Mouse (Mus musculus) inflammation-experienced regulatory T-cells (primary cell): ENCODE data around the gene Capsl. TPM values are rescaled to one million over a fixed set of nuclear protein-coding genes. Genes with fewer than 3 reads are reported as not detected.

ENCODE experiments used
- polyA plus RNA-seq, 2 experiments: library from polyadenylated mRNA; unstranded; fragments of 100-300 nt; shearing (Covaris generic); gene quantifications; one replicate each; pipeline ENCODE4 v1.2.1; 2017

The Capsl gene
- polyA plus RNA-seq: 1 to 10 TPM; 3.0 to 4.4 TPM

DNA sequence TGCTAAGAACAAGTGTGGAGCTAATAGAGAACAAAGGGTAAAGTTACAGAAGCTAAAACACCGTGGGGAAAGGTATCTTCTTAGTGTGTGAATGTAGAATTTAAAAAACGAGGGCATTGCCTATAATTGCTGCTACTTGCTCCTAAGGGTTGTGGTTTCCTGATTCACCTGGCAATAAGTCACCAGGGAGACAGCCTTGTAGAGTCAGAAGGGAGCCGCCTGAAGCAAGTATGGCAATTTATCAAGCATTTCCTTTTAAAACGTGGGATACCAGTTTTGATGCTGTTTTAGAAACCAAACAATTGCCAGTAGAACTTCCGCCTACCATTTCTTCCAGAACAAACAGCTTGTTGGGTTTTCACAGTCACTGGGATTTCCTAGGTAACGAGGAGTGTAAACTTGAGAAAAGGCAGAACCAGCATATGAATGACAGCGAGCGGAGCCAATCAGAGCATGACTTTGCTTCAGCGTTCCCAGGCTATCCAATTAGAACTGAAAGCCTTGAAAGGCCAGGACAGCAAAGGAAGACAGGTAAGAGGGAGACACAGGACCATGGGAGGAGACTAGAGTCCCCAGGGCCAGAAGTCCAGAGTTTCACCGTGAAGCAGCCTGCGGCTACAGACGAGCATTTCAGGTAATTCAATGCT, at the start of gene Capsl:
Gene Capsl (plus strand): TSS at position 495 of the 647 bp plus-strand sequence.

Other genes starting within 250 kb of the Capsl start
- under 1 TPM in 1 of 2 experiments, not detected in 1; 0.12 TPM for gene Ugt3a1, start 159.1 kb upstream of the Capsl start, polyA plus RNA-seq
- not detected for gene Ugt3a2, start 100.5 kb upstream of the Capsl start, polyA plus RNA-seq
- 100 to 1,000 TPM; 238 to 397 TPM for gene Il7r, start 94.1 kb downstream of the Capsl start, polyA plus RNA-seq